Mouse (Mus musculus) adipocyte (in vitro differentiated cells): ENCODE data around the gene Lemd2.
A peak's percentile ranks its signal among the peaks of the same experiment; 100 is the strongest.

Experiments used
- DNase-seq: peaks from one replicate; pipeline ENCODE4 v3.0.0-alpha.2; 2016; ENCODE audit warnings: low spot score

Gene Lemd2

GRCm38 (mm10) chr17:27188883-27189282 is 15.4 kb downstream of the Lemd2 start:
- no peak for DNase-seq

- no peak for DNase-seq
These were observed 17.2 kb downstream of the Lemd2 start for GRCm38 (mm10) chr17:27187059-27187458.

- no peak for DNase-seq
These were observed 18.2 kb downstream of the Lemd2 start for GRCm38 (mm10) chr17:27186068-27186467.

GRCm38 (mm10) chr17:27183667-27184292 is 20.5 kb downstream of the Lemd2 start:
- DNase-seq = no peak

GRCm38 (mm10) chr17:27182401-27182800 is 21.9 kb downstream of the Lemd2 start:
- DNase-seq = no peak

- DNase-seq = peak; percentile 76
These were observed 22.6 kb downstream of the Lemd2 start for GRCm38 (mm10) chr17:27181666-27182065.

GRCm38 (mm10) chr17:27179681-27180280 is 24.5 kb downstream of the Lemd2 start:
- DNase-seq = no peak

GRCm38 (mm10) chr17:27178427-27179177 is 25.7 kb downstream of the Lemd2 start:
- no peak for DNase-seq

GRCm38 (mm10) chr17:27178019-27178418 is 26.2 kb downstream of the Lemd2 start:
- DNase-seq = no peak

- no peak for DNase-seq
These were observed 27.5 kb downstream of the Lemd2 start for GRCm38 (mm10) chr17:27176754-27177153.

GRCm38 (mm10) chr17:27176287-27176686 is 28.0 kb downstream of the Lemd2 start:
- DNase-seq = no peak

- DNase-seq = no peak
These were observed 28.9 kb downstream of the Lemd2 start for GRCm38 (mm10) chr17:27175196-27175874.

GRCm38 (mm10) chr17:27173715-27174114 is 30.6 kb downstream of the Lemd2 start:
- no peak for DNase-seq

GRCm38 (mm10) chr17:27172459-27172858 is 31.8 kb downstream of the Lemd2 start:
- no peak for DNase-seq

- DNase-seq = no peak
These were observed 33.1 kb downstream of the Lemd2 start for GRCm38 (mm10) chr17:27171121-27171520.

- peak; percentile 55 for DNase-seq
These were observed 34.1 kb downstream of the Lemd2 start for GRCm38 (mm10) chr17:27169952-27170695.

- no peak for DNase-seq
These were observed 35.7 kb downstream of the Lemd2 start for GRCm38 (mm10) chr17:27168569-27168968.

- no peak for DNase-seq
These were observed 36.7 kb downstream of the Lemd2 start, which contains the start of gene Ip6k3 for GRCm38 (mm10) chr17:27167545-27167944. TSS of gene Ip6k3 (minus strand) at chr17:27167795.

GRCm38 (mm10) chr17:27166901-27167300 is 37.4 kb downstream of the Lemd2 start:
- no peak for DNase-seq

- DNase-seq = peak; percentile 63
These were observed 39.1 kb downstream of the Lemd2 start for GRCm38 (mm10) chr17:27165054-27165773.

GRCm38 (mm10) chr17:27160905-27161304 is 43.4 kb downstream of the Lemd2 start:
- peak; percentile 92 for DNase-seq
